Mouse (Mus musculus): Measurements from ENCODE around the gene Sdhb. TPM values are rescaled to one million over a fixed set of nuclear protein-coding genes. Genes with fewer than 3 reads are reported as not detected.
A peak's percentile ranks its signal among the peaks of the same experiment; 100 is the strongest.

Gene Sdhb
- polyA plus RNA-seq, 1 experiment from 2014 or later, result 1,015 TPM

DNA sequence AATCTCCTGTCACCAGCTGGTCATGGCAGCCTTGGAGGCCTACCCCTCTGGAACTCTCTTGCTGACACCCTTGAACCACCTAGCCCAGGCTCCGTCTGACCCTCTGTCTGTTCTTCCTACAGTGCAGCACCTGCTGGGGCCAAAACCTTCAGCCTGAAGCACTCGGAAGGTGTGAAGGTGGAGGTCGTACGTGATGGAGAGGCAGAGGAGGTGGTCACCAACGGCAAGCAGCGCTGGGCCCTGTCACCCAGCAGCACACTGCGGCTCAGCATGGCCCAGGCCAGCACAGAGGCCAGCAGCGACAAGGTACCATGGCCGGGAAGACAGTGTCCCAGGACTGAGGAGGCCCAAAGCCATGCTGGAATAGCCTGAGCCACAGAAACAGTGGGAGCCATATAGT, 43.6 kb upstream of the Sdhb start:
- no peaks in the 10 kb centered on the region for H3K27me3 ChIP-seq (ENCODE audit: control insufficient read depth, insufficient read depth, low read length)
- 82% methylated on average over 9 of the region's 9 CpGs for WGBS
- H3K9me3 ChIP-seq (ENCODE audit: control insufficient read depth, low read length), result no peaks in the 10 kb centered on the region
- H3K27ac ChIP-seq (replicated peaks in 1 of 2; ENCODE audit: control insufficient read depth in 1 of 2, insufficient read depth in 1 of 2, low read depth in 2 of 2, low read length in 2 of 2), result no peak overlapping the region
- H3K4me2 ChIP-seq (ENCODE audit: low read length), result no peak overlapping the region
- no peak overlapping the region for H3K4me3 ChIP-seq (ENCODE audit: control insufficient read depth in 1 of 2, insufficient read depth in 1 of 2, low read depth in 1 of 2, low read length in 2 of 2)
- H3K36me3 ChIP-seq (ENCODE audit: control insufficient read depth, insufficient read depth, low read length), result no peaks in the 10 kb centered on the region
- no peak for ATAC-seq (ENCODE audit: insufficient number of reproducible peaks, insufficient read depth, low FRiP score, low read depth)
- H3K4me1 ChIP-seq (ENCODE audit: control insufficient read depth in 2 of 2, insufficient read depth in 2 of 2, low read length in 2 of 2), result peaks cover 0 to 2% of the 10 kb centered on the region in 2 experiments; a peak in 1 of 4 replicates
- no peak overlapping the region for H3K9ac ChIP-seq (ENCODE audit: low read length)

DNA sequence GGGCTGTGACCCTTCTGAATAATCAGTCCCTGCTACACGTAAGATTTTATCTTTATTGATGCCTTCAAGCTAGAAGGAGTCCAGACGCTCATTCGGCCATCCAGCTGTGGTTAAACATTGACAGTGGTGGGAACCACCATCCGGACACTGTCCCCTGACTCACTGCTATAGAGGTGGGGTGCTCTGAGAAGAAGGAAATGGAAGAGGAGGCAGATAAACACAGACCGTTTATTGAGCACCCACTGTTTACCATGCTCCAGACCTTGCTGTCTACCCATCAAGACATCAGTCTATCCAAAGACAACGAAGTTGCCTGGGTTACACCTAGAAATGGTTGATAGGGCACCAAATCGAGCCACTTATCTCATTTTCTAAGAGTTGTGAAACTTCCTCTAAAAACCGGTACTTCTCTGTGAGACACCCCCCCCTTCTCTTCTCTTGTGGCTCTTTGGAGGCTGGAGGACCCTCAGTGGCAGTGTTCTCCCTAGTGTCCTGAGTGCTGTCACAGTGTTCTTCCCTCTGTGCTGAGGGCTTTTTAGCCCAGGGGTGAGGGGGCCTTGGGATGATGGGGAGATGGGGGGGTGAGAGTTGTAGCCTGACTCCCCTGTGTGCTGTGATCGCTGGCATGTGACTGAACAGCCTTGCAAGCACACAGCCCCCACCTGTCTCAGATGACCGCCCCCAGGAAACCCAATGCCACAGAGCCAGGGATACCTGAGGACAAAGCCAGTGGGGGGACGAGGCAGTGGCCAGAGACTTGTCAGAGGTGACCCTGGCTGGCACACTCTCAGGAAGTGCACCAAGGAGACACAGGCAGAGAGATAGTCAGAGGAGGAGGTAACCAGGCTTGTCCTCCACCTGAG, 40.8 kb upstream of the Sdhb start:
- 59% methylated on average over 11 of the region's 11 CpGs for WGBS
- Histone ChIP-seq H3K4me3 (ENCODE audit: control insufficient read depth in 1 of 2, insufficient read depth in 1 of 2, low read depth in 1 of 2, low read length in 2 of 2) (no peak overlapping the region), H3K36me3 (ENCODE audit: control insufficient read depth, insufficient read depth, low read length) (no peaks in the 10 kb centered on the region), H3K4me1 (ENCODE audit: control insufficient read depth in 2 of 2, insufficient read depth in 2 of 2, low read length in 2 of 2) (peaks cover 6 to 11% of the 10 kb centered on the region in 2 experiments), H3K9ac (ENCODE audit: low read length) (no peak overlapping the region), H3K27me3 (ENCODE audit: control insufficient read depth, insufficient read depth, low read length) (no peaks in the 10 kb centered on the region), H3K9me3 (ENCODE audit: control insufficient read depth, low read length) (no peaks in the 10 kb centered on the region), H3K27ac (replicated peaks in 1 of 2; ENCODE audit: control insufficient read depth in 1 of 2, insufficient read depth in 1 of 2, low read depth in 2 of 2, low read length in 2 of 2) (no peak overlapping the region), H3K4me2 (ENCODE audit: low read length) (no peak overlapping the region)
- no peak for ATAC-seq (ENCODE audit: insufficient number of reproducible peaks, insufficient read depth, low FRiP score, low read depth)

GRCm38 (mm10) chr4:140922508-140922907, 38.5 kb upstream of the Sdhb start:
- Histone ChIP-seq H3K27ac (replicated peaks in 1 of 2; ENCODE audit: control insufficient read depth in 1 of 2, insufficient read depth in 1 of 2, low read depth in 2 of 2, low read length in 2 of 2) (no peak overlapping the region), H3K27me3 (ENCODE audit: control insufficient read depth, insufficient read depth, low read length) (no peaks in the 10 kb centered on the region), H3K9ac (ENCODE audit: low read length) (no peak overlapping the region), H3K4me1 (ENCODE audit: control insufficient read depth in 2 of 2, insufficient read depth in 2 of 2, low read length in 2 of 2) (peaks cover 27 to 28% of the 10 kb centered on the region in 2 experiments), H3K9me3 (ENCODE audit: control insufficient read depth, low read length) (no peaks in the 10 kb centered on the region), H3K4me3 (ENCODE audit: control insufficient read depth in 1 of 2, insufficient read depth in 1 of 2, low read depth in 1 of 2, low read length in 2 of 2) (no peak overlapping the region), H3K36me3 (ENCODE audit: control insufficient read depth, insufficient read depth, low read length) (no peaks in the 10 kb centered on the region), H3K4me2 (ENCODE audit: low read length) (no peak overlapping the region)
- WGBS, result 71% methylated on average over 5 of the region's 5 CpGs
- ATAC-seq (ENCODE audit: insufficient number of reproducible peaks, insufficient read depth, low FRiP score, low read depth), result no peak

DNA sequence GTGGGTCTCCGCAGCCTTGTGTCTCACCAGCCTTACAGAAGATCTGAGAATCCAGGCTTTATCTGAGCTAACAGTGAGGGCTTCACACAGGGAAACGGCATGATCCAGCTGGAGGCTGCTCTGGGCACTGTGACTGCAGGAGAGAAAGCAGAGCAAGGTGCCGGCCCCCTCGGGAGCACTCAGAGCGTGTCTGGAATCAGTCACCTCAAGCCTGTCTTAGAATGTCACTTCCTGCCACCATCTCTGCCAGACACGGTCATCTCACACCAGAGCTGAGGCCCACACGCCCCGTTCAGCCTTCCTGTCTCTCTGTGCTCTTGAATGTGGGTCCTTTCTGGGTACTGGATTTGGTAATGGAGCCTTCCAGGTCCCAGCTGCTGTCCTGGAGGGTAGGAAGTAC, 35.4 kb upstream of the Sdhb start:
- H3K9me3 ChIP-seq (ENCODE audit: control insufficient read depth, low read length), result no peaks in the 10 kb centered on the region
- no peak overlapping the region for H3K4me3 ChIP-seq (ENCODE audit: control insufficient read depth in 1 of 2, insufficient read depth in 1 of 2, low read depth in 1 of 2, low read length in 2 of 2)
- peak overlapping the region; percentile 27 for H3K4me2 ChIP-seq (ENCODE audit: low read length)
- H3K9ac ChIP-seq (ENCODE audit: low read length), result peak overlapping the region; percentile 27; the same call in 1 of the 2 replicates
- H3K27me3 ChIP-seq (ENCODE audit: control insufficient read depth, insufficient read depth, low read length), result no peaks in the 10 kb centered on the region
- no peaks in the 10 kb centered on the region for H3K36me3 ChIP-seq (ENCODE audit: control insufficient read depth, insufficient read depth, low read length)
- ATAC-seq (ENCODE audit: insufficient number of reproducible peaks, insufficient read depth, low FRiP score, low read depth), result peak; percentile 33; the same call in 1 of the 2 replicates
- 7% methylated on average over 8 of the region's 8 CpGs for WGBS
- peak overlapping the region; percentile 79 to 88 for H3K27ac ChIP-seq (replicated peaks in 1 of 2; ENCODE audit: control insufficient read depth in 1 of 2, insufficient read depth in 1 of 2, low read depth in 2 of 2, low read length in 2 of 2)
- H3K4me1 ChIP-seq (ENCODE audit: control insufficient read depth in 2 of 2, insufficient read depth in 2 of 2, low read length in 2 of 2), result peaks cover 38 to 39% of the 10 kb centered on the region in 2 experiments

DNA sequence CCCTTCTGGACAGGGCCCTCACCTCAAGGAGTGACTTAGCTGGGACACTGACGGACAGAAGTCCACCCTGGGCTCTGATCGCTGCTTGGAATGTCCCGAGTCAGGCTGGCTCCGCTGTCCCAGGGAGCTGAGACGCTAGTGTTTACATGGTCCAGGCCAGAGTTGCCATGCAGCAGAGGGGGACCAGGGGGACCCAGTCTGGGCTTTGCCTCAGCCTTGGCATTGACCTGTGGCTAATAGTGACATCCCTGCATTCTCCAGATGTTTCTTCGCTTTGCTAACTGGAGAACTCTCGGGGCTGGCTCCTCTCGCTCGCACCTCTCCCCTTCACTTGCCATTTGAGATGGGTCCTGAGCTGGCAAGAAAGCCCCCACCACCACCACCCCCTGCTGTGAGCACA, 32.7 kb upstream of the Sdhb start:
- no peak overlapping the region for H3K4me2 ChIP-seq (ENCODE audit: low read length)
- no peaks in the 10 kb centered on the region for H3K36me3 ChIP-seq (ENCODE audit: control insufficient read depth, insufficient read depth, low read length)
- H3K27ac ChIP-seq (replicated peaks in 1 of 2; ENCODE audit: control insufficient read depth in 1 of 2, insufficient read depth in 1 of 2, low read depth in 2 of 2, low read length in 2 of 2), result no peak overlapping the region
- H3K9ac ChIP-seq (ENCODE audit: low read length), result no peak overlapping the region
- no peak for ATAC-seq (ENCODE audit: insufficient number of reproducible peaks, insufficient read depth, low FRiP score, low read depth)
- H3K27me3 ChIP-seq (ENCODE audit: control insufficient read depth, insufficient read depth, low read length), result no peaks in the 10 kb centered on the region
- WGBS, result 60% methylated on average over 9 of the region's 9 CpGs
- H3K9me3 ChIP-seq (ENCODE audit: control insufficient read depth, low read length), result no peaks in the 10 kb centered on the region
- peaks cover 33 to 45% of the 10 kb centered on the region in 2 experiments for H3K4me1 ChIP-seq (ENCODE audit: control insufficient read depth in 2 of 2, insufficient read depth in 2 of 2, low read length in 2 of 2)
- H3K4me3 ChIP-seq (ENCODE audit: control insufficient read depth in 1 of 2, insufficient read depth in 1 of 2, low read depth in 1 of 2, low read length in 2 of 2), result no peak overlapping the region

DNA sequence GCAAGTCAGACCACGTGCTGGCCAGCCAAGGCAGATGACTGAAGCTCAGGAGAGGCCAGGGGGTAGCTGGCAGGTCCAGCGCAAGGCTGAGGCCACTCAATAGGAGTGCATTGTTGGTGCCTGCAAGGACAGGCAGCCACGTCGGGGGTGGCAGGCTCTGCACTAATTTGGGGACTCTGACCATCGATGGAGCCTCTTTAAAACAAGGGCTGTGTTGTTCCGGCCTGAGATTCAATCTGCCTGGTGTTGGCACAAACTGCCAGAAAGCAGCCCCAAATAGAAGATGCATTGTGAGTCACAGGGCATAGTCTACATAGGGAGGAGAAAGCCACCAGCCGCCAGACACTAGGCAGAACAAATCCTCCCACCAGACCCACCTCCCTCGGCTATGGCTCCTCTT, 31.3 kb upstream of the Sdhb start:
- ATAC-seq (ENCODE audit: insufficient number of reproducible peaks, insufficient read depth, low FRiP score, low read depth), result no peak
- Histone ChIP-seq H3K27ac (replicated peaks in 1 of 2; ENCODE audit: control insufficient read depth in 1 of 2, insufficient read depth in 1 of 2, low read depth in 2 of 2, low read length in 2 of 2) (no peak overlapping the region; a peak in 1 of 4 replicates), H3K27me3 (ENCODE audit: control insufficient read depth, insufficient read depth, low read length) (no peaks in the 10 kb centered on the region), H3K4me2 (ENCODE audit: low read length) (no peak overlapping the region), H3K36me3 (ENCODE audit: control insufficient read depth, insufficient read depth, low read length) (no peaks in the 10 kb centered on the region), H3K4me3 (ENCODE audit: control insufficient read depth in 1 of 2, insufficient read depth in 1 of 2, low read depth in 1 of 2, low read length in 2 of 2) (no peak overlapping the region), H3K9ac (ENCODE audit: low read length) (no peak overlapping the region), H3K4me1 (ENCODE audit: control insufficient read depth in 2 of 2, insufficient read depth in 2 of 2, low read length in 2 of 2) (peaks cover 27 to 42% of the 10 kb centered on the region in 2 experiments), H3K9me3 (ENCODE audit: control insufficient read depth, low read length) (no peaks in the 10 kb centered on the region)
- WGBS, result 54% methylated on average over 8 of the region's 8 CpGs

- no peak overlapping the region for H3K4me3 ChIP-seq (ENCODE audit: control insufficient read depth in 1 of 2, insufficient read depth in 1 of 2, low read depth in 1 of 2, low read length in 2 of 2)
- no peaks in the 10 kb centered on the region for H3K27me3 ChIP-seq (ENCODE audit: control insufficient read depth, insufficient read depth, low read length)
- no peak overlapping the region for H3K27ac ChIP-seq (replicated peaks in 1 of 2; ENCODE audit: control insufficient read depth in 1 of 2, insufficient read depth in 1 of 2, low read depth in 2 of 2, low read length in 2 of 2)
- WGBS, result 51% methylated on average over 10 of the region's 10 CpGs
- peaks cover 21 to 32% of the 10 kb centered on the region in 2 experiments for H3K4me1 ChIP-seq (ENCODE audit: control insufficient read depth in 2 of 2, insufficient read depth in 2 of 2, low read length in 2 of 2)
- no peak for ATAC-seq (ENCODE audit: insufficient number of reproducible peaks, insufficient read depth, low FRiP score, low read depth)
- H3K36me3 ChIP-seq (ENCODE audit: control insufficient read depth, insufficient read depth, low read length), result no peaks in the 10 kb centered on the region
- H3K9me3 ChIP-seq (ENCODE audit: control insufficient read depth, low read length), result no peaks in the 10 kb centered on the region
- no peak overlapping the region for H3K4me2 ChIP-seq (ENCODE audit: low read length)
- H3K9ac ChIP-seq (ENCODE audit: low read length), result no peak overlapping the region
These were observed 30.0 kb upstream of the Sdhb start for GRCm38 (mm10) chr4:140930900-140931470.

Measured in heart, embryonic 14.5 days (tissue).